Comparison of ENCODE assay signal across 8 mouse cellular contexts in genomic region chr3:145757844-145758243, GRCm38 (mm10). TPM values are rescaled to one million over a fixed set of nuclear protein-coding genes. Genes with fewer than 3 reads are reported as not detected.
DNase-seq lines count a peak whose midpoint lies in the region; ATAC-seq lines count a peak whose summit lies in the region.

No protein-coding gene starts in this region.

- no peak overlapping the region for H3K9ac ChIP-seq in forebrain, embryonic 12.5 days
- H3K9ac ChIP-seq in forebrain, embryonic 11.5 days (ENCODE audit: low read length): no peak overlapping the region
- H3K9ac ChIP-seq in liver, embryonic 15.5 days: no peak overlapping the region

- 57% methylated on average over 4 of the region's 4 CpGs for WGBS in forebrain, embryonic 12.5 days
- 59% methylated on average over 4 of the region's 4 CpGs for WGBS in forebrain, embryonic 11.5 days
- 16% methylated on average over 4 of the region's 4 CpGs for WGBS in liver, embryonic 15.5 days (ENCODE audit: insufficient replicate concordance)

- H3K9me3 ChIP-seq in forebrain, embryonic 12.5 days: no peaks in the 10 kb centered on the region
- no peaks in the 10 kb centered on the region for H3K9me3 ChIP-seq in forebrain, embryonic 11.5 days (ENCODE audit: control insufficient read depth, low read length)
- H3K9me3 ChIP-seq in liver, embryonic 15.5 days (replicated peaks): no peaks in the 10 kb centered on the region

- H3K27ac ChIP-seq in forebrain, embryonic 12.5 days: no peak overlapping the region
- H3K27ac ChIP-seq in forebrain, embryonic 11.5 days (ENCODE audit: low read depth, low read length): no peak overlapping the region
- H3K27ac ChIP-seq in liver, embryonic 15.5 days (replicated peaks): no peak overlapping the region

- H3K36me3 ChIP-seq in forebrain, embryonic 12.5 days (replicated peaks): no peaks in the 10 kb centered on the region
- no peaks in the 10 kb centered on the region for H3K36me3 ChIP-seq in forebrain, embryonic 11.5 days (ENCODE audit: control insufficient read depth, insufficient read depth, low read length)
- no peaks in the 10 kb centered on the region for H3K36me3 ChIP-seq in liver, embryonic 15.5 days (replicated peaks)

- DNase-seq in forebrain, embryonic 11.5 days (ENCODE audit: low spot score): no peak
- peak; percentile 12 for DNase-seq in retina, embryonic 14.5 days (ENCODE audit: low spot score)
- no peak for DNase-seq in retina, postnatal 1 day
- no peak for DNase-seq in urinary bladder, postnatal 10 days (ENCODE audit: low spot score)
- no peak for DNase-seq in cerebellum, adult 11 months

- peak overlapping the region; percentile 58; the same call in 1 of the 2 replicates for H3K4me3 ChIP-seq in forebrain, embryonic 12.5 days (replicated peaks)
- H3K4me3 ChIP-seq in forebrain, embryonic 11.5 days (ENCODE audit: low read depth, low read length): no peak overlapping the region
- H3K4me3 ChIP-seq in liver, embryonic 15.5 days (replicated peaks): peak overlapping the region; percentile 60

- H3K4me1 ChIP-seq in forebrain, embryonic 12.5 days: peaks cover 25% of the 10 kb centered on the region
- H3K4me1 ChIP-seq in forebrain, embryonic 11.5 days (replicated peaks; ENCODE audit: control insufficient read depth, insufficient read depth, low read length): peaks cover 5% of the 10 kb centered on the region; the same call in 1 of the 2 replicates
- H3K4me1 ChIP-seq in liver, embryonic 15.5 days (replicated peaks): peaks cover 24% of the 10 kb centered on the region

- H3K27me3 ChIP-seq in forebrain, embryonic 12.5 days: peaks cover 13% of the 10 kb centered on the region
- H3K27me3 ChIP-seq in forebrain, embryonic 11.5 days (ENCODE audit: control insufficient read depth, insufficient read depth, low read length): peaks cover 4% of the 10 kb centered on the region; the same call in 1 of the 2 replicates
- peaks cover 34% of the 10 kb centered on the region for H3K27me3 ChIP-seq in liver, embryonic 15.5 days

- ATAC-seq in forebrain, embryonic 12.5 days (ENCODE audit: low FRiP score): no peak
- ATAC-seq in forebrain, embryonic 11.5 days (replicated peaks; ENCODE audit: low FRiP score): no peak
- ATAC-seq in liver, embryonic 15.5 days (ENCODE audit: insufficient read depth): peak; percentile 69
- ATAC-seq in cerebellum, adult (ENCODE audit: insufficient number of reproducible peaks, low FRiP score, low TSS enrichment): no peak

- H3K4me2 ChIP-seq in forebrain, embryonic 12.5 days: peak overlapping the region; percentile 95
- H3K4me2 ChIP-seq in forebrain, embryonic 11.5 days (ENCODE audit: low read depth, low read length, severe bottlenecking): no peak overlapping the region; the same call in 1 of the 2 replicates
- peak overlapping the region; percentile 79 for H3K4me2 ChIP-seq in liver, embryonic 15.5 days

RNA-seq across cellular contexts. Expression of gene Ddah1, which starts 0.6 kb away (rescaled TPM):
- 85.9 and 103 TPM in 2 replicates for polyA plus RNA-seq in forebrain, embryonic 12.5 days (2016; fragmentation: Nextera tagmentation; extraction: Ambion mirVana)
- 71.2 and 84.3 TPM in 2 replicates for polyA plus RNA-seq in forebrain, embryonic 11.5 days (2014; fragmentation: Nextera tagmentation; extraction: Ambion mirVana)
- polyA plus RNA-seq in liver, embryonic 15.5 days (2015; fragmentation: Nextera tagmentation; extraction: Ambion mirVana): 44.5 and 47.4 TPM in 2 replicates
